Mouse (Mus musculus): ENCODE measurements at regions not wholly inside any gene's neighbourhood (a gene's known extent, or its start where the extent isn't known, plus 50 kb on each side); places are given as distances from the start of the nearest gene placed in this dataset.

GRCm38 (mm10) chr10:117480456-117480850, 100.6 kb upstream of the Cpsf6 start:
- intact Hi-C loops (cut with DNase I): no loop called here

- intact Hi-C loops (cut with DNase I): no loop called here
Observed at GRCm38 (mm10) chr10:117479721-117480455, 100.1 kb upstream of the Cpsf6 start.

GRCm38 (mm10) chr10:117478931-117479280, 99.1 kb upstream of the Cpsf6 start:
- intact Hi-C loops (cut with DNase I): no loop called here

GRCm38 (mm10) chr10:117478202-117478930, 98.6 kb upstream of the Cpsf6 start:
- intact Hi-C loops (cut with DNase I): no loop called here

- intact Hi-C loops (cut with DNase I): no loop called here
Observed at GRCm38 (mm10) chr10:117477331-117478201, 97.8 kb upstream of the Cpsf6 start.

- intact Hi-C loops (cut with DNase I): no loop called here
Observed at GRCm38 (mm10) chr10:117475086-117475945, 95.5 kb upstream of the Cpsf6 start.

GRCm38 (mm10) chr10:117474351-117475085, 94.7 kb upstream of the Cpsf6 start:
- intact Hi-C loops (cut with DNase I): no loop called here

GRCm38 (mm10) chr10:117473471-117473870, 93.7 kb upstream of the Cpsf6 start:
- intact Hi-C loops (cut with DNase I): no loop called here

- intact Hi-C loops (cut with DNase I): no loop called here
Observed at GRCm38 (mm10) chr10:117472568-117472930, 92.7 kb upstream of the Cpsf6 start.

GRCm38 (mm10) chr10:117471818-117472567, 92.2 kb upstream of the Cpsf6 start:
- intact Hi-C loops (cut with DNase I): no loop called here

- intact Hi-C loops (cut with DNase I): no loop called here
Observed at GRCm38 (mm10) chr10:117471036-117471817, 91.4 kb upstream of the Cpsf6 start.

GRCm38 (mm10) chr10:117470481-117470880, 90.7 kb upstream of the Cpsf6 start:
- intact Hi-C loops (cut with DNase I): no loop called here

- intact Hi-C loops (cut with DNase I): no loop called here
Observed at GRCm38 (mm10) chr10:117469573-117470090, 89.8 kb upstream of the Cpsf6 start.

- intact Hi-C loops (cut with DNase I): no loop called here
Observed at GRCm38 (mm10) chr10:117468931-117469572, 89.2 kb upstream of the Cpsf6 start.

GRCm38 (mm10) chr10:117468381-117468780, 88.6 kb upstream of the Cpsf6 start:
- intact Hi-C loops (cut with DNase I): no loop called here

GRCm38 (mm10) chr10:117467161-117467560, 87.3 kb upstream of the Cpsf6 start:
- intact Hi-C loops (cut with DNase I): no loop called here

GRCm38 (mm10) chr10:117466391-117466790, 86.6 kb upstream of the Cpsf6 start:
- intact Hi-C loops (cut with DNase I): no loop called here

- intact Hi-C loops (cut with DNase I): no loop called here
Observed at GRCm38 (mm10) chr10:117465671-117466250, 85.9 kb upstream of the Cpsf6 start.
